Comparison of ENCODE assay signal across 19 mouse cellular contexts in the genomic region with DNA sequence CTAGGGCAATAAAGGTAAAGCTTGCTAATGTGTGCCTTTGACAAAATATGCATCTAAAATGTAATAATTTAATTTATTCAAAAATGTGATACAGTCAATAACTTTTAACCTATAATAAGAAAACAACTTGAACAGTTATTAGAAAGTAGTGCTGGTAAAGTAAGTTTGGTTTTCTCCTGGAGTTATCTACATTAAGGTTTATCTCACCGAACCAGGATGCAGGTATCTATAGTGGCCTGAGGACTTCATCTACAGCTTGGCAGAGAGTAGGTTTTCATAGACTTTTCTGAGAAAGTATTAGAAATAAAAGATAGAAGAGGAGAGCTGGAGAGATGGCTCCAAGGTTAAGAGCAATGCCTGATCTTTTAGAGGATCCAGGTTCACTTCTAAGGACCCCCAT. TPM values are rescaled to one million over a fixed set of nuclear protein-coding genes. Genes with fewer than 3 reads are reported as not detected.
"Had no signal": no experiment of that assay in that cellular context is flagged by ENCODE, and none has a peak within 500 bp of the region (broad histone marks: within the 10 kb centered on the region; RNA-seq: fewer than 3 reads in every experiment).

No protein-coding gene starts in this region.

- H3K27ac ChIP-seq: hindbrain, postnatal 0 days; intestine, embryonic 15.5 days; limb, embryonic 12.5 days; lung, embryonic 15.5 days; macrophage; midbrain, embryonic 13.5 days; neural tube, embryonic 12.5 days; stomach, embryonic 15.5 days had no signal

- H3K4me3 ChIP-seq: intestine, embryonic 15.5 days; limb, embryonic 12.5 days; lung, embryonic 15.5 days; midbrain, embryonic 13.5 days; myocyte; neural tube, embryonic 12.5 days; stomach, embryonic 15.5 days had no signal

- H3K4me1 ChIP-seq: lung, embryonic 15.5 days; stomach, embryonic 15.5 days had no signal

- DNase-seq: kidney, adult 2 months; kidney, postnatal 25 days; layer of hippocampus, adult 9-11 months; layer of hippocampus, postnatal 36 days; lung, postnatal 14 days; right cerebral cortex, postnatal 4 days; spleen, adult 18-20 months; thymus, postnatal 36 days had no signal

- H3K27me3 ChIP-seq: intestine, embryonic 15.5 days; limb, embryonic 12.5 days; lung, embryonic 15.5 days; neural tube, embryonic 12.5 days; stomach, embryonic 15.5 days had no signal

- H3K9ac ChIP-seq: intestine, embryonic 15.5 days; limb, embryonic 12.5 days; lung, embryonic 15.5 days; midbrain, embryonic 13.5 days; neural tube, embryonic 12.5 days; stomach, embryonic 15.5 days had no signal

- H3K9me3 ChIP-seq: intestine, embryonic 15.5 days; limb, embryonic 12.5 days; lung, embryonic 15.5 days; midbrain, embryonic 13.5 days; neural tube, embryonic 12.5 days; stomach, embryonic 15.5 days had no signal

- H3K36me3 ChIP-seq: intestine, embryonic 15.5 days; limb, embryonic 12.5 days; lung, embryonic 15.5 days; midbrain, embryonic 13.5 days; neural tube, embryonic 12.5 days; stomach, embryonic 15.5 days had no signal

- ATAC-seq: hindbrain, postnatal 0 days; intestine, embryonic 15.5 days; midbrain, embryonic 13.5 days had no signal

- H3K4me2 ChIP-seq: intestine, embryonic 15.5 days; limb, embryonic 12.5 days; lung, embryonic 15.5 days; midbrain, embryonic 13.5 days; neural tube, embryonic 12.5 days; stomach, embryonic 15.5 days had no signal

RNA-seq across cellular contexts. Expression of gene Mab21l2, which starts 13.0 kb away (rescaled TPM):
- total RNA-seq: layer of hippocampus, postnatal 36 days; liver, adult 2 months; neutrophil, adult 5-6 weeks had no signal
- polyA plus RNA-seq: macrophage, myocyte had no signal
